Mouse (Mus musculus) cerebellum, adult 9-11 months (tissue): Measurements from ENCODE around the gene Clk2.
"Not testable (repeated sequence)": the region's sequence is repeated elsewhere in the genome, so short reads cannot be mapped to it uniquely, and the experiment has no call there.

Source experiments
- DNase-seq: peaks from one replicate; pipeline ENCODE4 v3.0.0; 2022

Gene Clk2

DNA sequence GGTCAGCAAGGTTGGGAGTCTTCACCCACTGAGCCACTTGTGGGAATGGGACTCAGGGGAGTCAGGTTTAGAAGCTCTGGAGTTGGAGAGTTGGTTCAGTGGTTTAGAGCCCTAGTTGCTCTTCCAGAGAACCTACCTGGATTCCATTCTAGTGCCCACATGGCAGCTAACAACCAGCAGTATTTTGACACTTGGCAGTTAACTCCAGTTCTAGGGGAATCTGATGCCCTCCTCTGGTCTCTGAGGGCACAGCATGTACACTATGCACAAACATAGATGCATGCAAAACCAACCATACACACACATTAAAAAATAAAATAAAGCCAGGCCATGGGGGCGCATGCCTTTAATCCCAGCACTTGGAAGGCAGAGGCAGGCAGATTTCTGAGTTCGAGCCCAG is 29.3 kb downstream of the Clk2 start:
- no peak for DNase-seq

GRCm38 (mm10) chr3:89195979-89196877 is 31.6 kb downstream of the Clk2 start:
- peak; percentile 85 for DNase-seq

DNA sequence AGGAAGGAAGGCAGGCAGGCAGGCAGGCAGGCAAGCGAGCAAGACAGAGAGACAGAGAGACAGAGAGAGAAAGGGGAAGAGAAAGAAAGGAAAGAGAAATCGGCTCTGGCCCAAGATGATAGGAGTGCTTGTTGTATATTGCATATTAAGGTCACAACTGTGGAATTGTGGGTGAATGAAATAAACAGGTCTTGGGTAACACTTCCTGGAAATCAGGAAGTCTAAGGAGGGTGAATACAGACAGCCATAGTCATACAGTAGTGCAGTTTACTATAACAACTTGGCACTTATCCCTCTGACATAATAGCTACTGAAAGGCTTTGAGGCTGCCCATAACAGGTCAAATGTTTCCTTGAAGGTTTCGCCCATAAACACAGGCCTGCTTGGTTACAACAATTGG is 35.2 kb downstream of the Clk2 start:
- no peak for DNase-seq

DNA sequence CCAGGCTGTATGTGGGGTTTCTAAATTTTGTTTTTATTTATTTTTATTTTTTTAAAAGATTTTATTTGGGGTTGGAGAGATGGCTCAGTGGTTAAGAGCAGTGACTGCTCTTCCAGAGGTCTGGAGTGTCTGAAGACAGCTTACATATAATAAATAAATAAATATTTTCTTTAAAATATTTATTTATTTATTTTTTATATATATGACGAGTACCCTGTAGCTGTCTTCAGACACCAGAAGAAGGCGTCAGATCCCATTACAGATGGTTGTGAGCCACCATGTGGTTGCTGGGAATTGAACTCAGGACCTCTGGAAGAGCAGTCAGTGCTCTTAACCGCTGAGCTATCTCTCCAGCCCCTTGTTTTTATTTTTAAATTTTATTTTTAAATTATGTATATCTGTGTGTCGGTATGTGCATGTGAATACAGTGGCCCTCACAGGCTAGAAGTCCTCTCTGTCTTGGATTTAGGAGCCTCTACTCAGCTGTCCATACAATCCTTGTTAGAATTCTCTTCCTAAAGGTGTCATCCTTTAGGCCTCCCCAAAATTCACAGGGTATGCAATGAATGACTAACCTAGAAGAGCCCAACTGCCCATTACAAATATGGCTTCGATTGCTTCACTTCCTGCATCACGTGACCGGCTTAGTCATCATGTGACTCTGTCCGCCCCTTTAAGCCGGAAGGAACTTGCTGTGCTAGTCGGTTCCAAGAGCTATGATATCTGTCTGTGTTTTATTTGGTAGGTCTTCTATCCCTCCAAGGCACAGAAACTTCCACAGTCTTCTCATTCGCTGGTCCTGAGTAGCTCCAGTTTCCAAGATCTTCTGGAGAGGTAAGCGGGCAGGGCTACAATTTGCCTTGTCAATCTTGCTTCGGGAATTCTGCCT is 37.9 kb downstream of the Clk2 start, which contains the start of gene Gba:
Gene Gba, plus strand, starts transcription at position 676 of the 889 bp plus-strand sequence.
- DNase-seq = peak; percentile 87

- no peak for DNase-seq
Measured at GRCm38 (mm10) chr3:89203142-89203514, 38.5 kb downstream of the Clk2 start.

DNA sequence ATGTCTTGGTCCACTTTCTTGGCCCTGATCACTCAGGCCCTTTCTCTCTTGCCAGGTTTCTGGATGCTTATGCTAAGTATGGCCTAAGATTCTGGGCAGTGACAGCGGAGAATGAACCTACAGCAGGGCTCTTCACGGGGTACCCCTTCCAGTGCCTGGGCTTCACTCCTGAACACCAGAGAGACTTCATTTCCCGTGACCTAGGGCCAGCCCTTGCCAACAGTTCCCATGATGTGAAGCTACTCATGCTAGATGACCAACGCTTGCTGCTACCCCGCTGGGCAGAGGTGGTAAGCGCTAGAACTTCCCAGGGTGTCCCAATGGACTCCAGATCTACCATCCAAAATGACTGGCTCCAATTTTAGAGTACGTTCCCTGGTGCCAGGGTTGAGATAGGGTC is 41.5 kb downstream of the Clk2 start:
- peak; percentile 19 for DNase-seq

GRCm38 (mm10) chr3:89206695-89207094 is 42.1 kb downstream of the Clk2 start:
- DNase-seq = no peak

- DNase-seq = peak; percentile 28
Measured at GRCm38 (mm10) chr3:89208075-89208657, 43.6 kb downstream of the Clk2 start.

GRCm38 (mm10) chr3:89208736-89209135 is 44.1 kb downstream of the Clk2 start:
- DNase-seq = no peak

DNA sequence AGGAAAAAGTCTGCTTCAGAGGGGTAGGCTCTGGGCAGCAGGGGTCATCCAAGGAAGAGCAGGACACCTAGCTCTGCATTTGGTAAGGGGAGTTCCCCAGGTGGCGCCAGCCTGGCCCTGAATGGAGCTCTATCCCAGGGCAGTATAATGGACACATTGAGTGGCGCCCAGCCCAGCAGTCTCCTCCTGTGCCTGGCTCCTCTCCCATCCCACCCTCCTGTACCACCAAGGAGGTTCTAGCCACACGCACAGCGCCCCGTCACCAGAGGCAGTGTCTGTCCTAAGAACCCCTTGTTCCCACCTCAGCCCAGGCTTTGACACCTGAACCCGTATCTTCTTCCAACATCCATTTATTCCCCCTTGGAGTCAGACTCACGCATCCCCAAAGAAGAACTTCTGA is 45.1 kb downstream of the Clk2 start:
- peak; percentile 16 for DNase-seq

GRCm38 (mm10) chr3:89210162-89210561 is 45.6 kb downstream of the Clk2 start:
- peak; percentile 30 for DNase-seq

GRCm38 (mm10) chr3:89210731-89211130 is 46.1 kb downstream of the Clk2 start:
- DNase-seq = peak; percentile 47

DNA sequence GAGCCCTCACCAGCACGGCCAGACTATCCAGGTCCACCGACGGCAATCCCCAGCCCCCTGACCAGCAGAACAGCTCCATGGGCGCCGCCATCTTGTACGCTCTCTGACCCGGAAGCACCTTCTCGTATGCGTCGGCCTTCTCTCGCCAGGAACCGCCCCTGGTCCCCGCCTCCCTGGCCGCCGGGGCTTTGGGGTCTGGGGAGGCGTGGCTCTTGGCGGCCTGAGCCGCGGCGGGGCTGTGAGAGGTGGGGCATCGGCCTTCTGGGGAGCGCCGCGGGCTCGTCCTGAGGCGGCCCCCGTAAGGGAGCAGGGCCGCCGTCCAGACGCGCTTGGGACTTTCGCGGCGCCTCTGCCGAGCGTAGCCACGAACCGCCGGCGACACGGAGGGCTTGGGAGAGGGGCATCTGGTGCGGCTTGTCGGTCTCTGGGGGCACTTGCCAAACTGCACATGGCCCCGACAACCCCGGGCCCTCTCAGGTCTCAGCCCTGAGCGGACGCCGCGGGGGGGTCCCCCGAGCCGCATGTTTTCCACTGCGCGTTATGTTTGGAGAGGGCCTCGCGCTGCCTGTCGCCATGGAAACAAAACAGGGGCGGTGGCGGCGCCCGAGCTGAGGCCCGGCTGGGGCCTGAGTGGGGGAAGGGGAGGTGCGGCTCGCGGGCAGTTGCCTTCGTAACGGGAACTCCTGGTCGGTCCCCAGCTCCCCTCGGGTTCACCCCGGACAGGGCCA is 49.4 kb downstream of the Clk2 start:
- DNase-seq = peak; percentile 89

DNA sequence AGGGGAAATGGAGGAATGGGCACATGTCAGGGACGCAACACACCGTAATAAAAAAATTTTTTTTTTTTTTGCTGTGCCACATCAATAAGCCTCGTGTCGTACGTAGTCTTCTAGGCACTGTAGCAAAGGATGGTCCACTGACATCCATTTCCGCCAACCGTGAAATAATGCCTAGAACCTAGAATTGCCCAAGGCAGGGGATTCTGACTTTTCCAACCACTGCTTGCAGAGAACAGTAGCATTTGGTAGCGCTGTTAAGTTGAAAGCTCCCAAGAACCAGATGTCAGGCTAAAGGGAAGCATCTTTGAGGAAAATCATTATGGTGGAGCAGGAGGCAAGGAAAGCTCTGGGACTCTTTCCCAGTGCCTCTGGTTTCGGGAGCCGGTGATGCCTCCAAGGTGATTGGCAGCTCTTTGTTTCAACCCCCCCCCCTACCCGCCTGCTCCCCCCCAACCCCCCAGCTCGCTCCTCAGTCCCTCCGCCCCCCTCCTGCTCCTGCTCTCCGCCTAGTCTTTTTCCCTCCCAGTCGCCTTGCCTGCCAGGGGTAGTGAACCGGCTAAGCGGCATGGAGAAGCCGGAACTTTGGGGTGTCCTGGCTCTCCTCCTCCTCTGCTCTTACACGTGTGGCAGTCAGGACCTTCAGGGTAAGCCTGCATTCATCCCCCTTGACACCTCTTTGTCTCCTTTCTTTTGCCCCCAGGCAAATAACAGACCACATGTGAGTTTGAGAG is 50.3 kb downstream of the Clk2 start, which contains the start of gene Thbs3:
Gene Thbs3, plus strand, starts transcription at position 500 of the 731 bp plus-strand sequence.
- DNase-seq = no peak

DNA sequence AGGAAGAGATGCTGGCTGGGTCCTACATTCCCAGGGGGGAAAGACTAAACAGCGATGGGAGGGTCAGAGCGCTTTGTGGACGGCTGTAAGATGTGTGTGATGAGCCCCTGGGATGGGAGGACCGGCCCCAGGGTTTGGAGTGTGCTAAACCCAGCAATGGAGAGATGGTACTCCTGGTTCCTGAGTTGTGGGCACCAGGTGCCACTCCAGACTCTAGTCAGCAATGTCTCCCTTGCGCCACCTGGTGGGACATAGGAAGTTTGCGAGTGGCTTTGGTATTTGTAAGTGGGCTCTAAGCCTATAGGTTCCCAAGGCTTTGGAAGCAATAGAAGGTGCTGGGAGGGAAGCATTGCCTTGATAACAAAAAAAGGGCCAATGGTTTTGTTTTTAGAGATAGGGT is 51.3 kb downstream of the Clk2 start:
- peak; percentile 83 for DNase-seq

- DNase-seq = not testable (repeated sequence)
Measured at GRCm38 (mm10) chr3:89216407-89216806, 51.8 kb downstream of the Clk2 start.

- DNase-seq = no peak
Measured at GRCm38 (mm10) chr3:89218271-89218670, 53.7 kb downstream of the Clk2 start.

DNA sequence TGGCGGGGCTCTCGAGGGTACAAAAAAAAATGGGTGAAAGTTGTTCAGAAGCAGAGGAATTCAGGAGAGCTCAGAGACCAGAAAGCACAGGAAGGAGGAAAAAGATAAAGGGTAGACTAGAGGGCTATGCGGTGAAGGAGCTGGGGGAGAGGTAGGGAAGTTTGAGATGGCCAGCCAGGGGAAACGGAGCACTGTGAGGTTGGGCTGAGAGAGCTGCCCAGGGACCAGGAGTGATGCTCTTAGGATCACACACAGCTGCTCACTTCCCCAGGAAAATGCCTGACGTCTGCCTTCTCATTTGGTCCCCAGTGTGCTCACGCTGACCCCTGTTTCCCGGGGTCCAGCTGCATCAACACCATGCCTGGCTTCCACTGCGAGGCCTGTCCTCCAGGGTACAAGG is 55.0 kb downstream of the Clk2 start:
- DNase-seq = no peak

- no peak for DNase-seq
Measured at GRCm38 (mm10) chr3:89221167-89221566, 56.6 kb downstream of the Clk2 start.

GRCm38 (mm10) chr3:89224796-89225195 is 60.2 kb downstream of the Clk2 start:
- DNase-seq = no peak

- no peak for DNase-seq
Measured at GRCm38 (mm10) chr3:89225321-89225815, 60.8 kb downstream of the Clk2 start.

GRCm38 (mm10) chr3:89225918-89226317 is 61.3 kb downstream of the Clk2 start:
- no peak for DNase-seq
